Mouse (Mus musculus) neural tube, embryonic 13.5 days (tissue): Measurements from ENCODE around the gene Ccser2. TPM values are rescaled to one million over a fixed set of nuclear protein-coding genes. Genes with fewer than 3 reads are reported as not detected.

ENCODE experiments used
- ATAC-seq: fragments of 200-750 bp; cut with Nextera tagmentation; 2 replicates; pipeline ENCODE4 v1.8.0; 2017; ENCODE audit warnings: low read depth, mild to moderate bottlenecking, moderate TSS enrichment, moderate library complexity
- H3K27ac ChIP-seq: fragments of 300-500 bp; sonication (generic); replicated peaks from 2 replicates; pipeline ENCODE4 v1.5.1; 2015; ENCODE audit warnings: moderate library complexity, mild to moderate bottlenecking, inconsistent platforms
- H3K27me3 ChIP-seq: fragments of 300-500 bp; sonication (generic); 2 replicates; pipeline ENCODE4 v1.6.1; 2015; ENCODE audit warnings: mild to moderate bottlenecking, inconsistent platforms
- H3K36me3 ChIP-seq: fragments of 300-500 bp; sonication (generic); 2 replicates; pipeline ENCODE4 v1.6.1; 2015; ENCODE audit warnings: mild to moderate bottlenecking, inconsistent platforms
- H3K4me1 ChIP-seq: fragments of 300-500 bp; sonication (generic); replicated peaks from 2 replicates; pipeline ENCODE4 v1.6.1; 2015; ENCODE audit warnings: inconsistent platforms
- H3K4me2 ChIP-seq: fragments of 300-500 bp; sonication (generic); 2 replicates; pipeline ENCODE4 v1.6.1; 2015; ENCODE audit warnings: inconsistent platforms, mild to moderate bottlenecking, moderate library complexity
- H3K4me3 ChIP-seq: fragments of 300-500 bp; sonication (generic); 2 replicates; pipeline ENCODE4 v1.5.1; 2015; ENCODE audit warnings: mild to moderate bottlenecking, inconsistent platforms
- H3K9ac ChIP-seq: fragments of 300-500 bp; sonication (generic); 2 replicates; pipeline ENCODE4 v1.6.1; 2015; ENCODE audit warnings: moderate library complexity, mild to moderate bottlenecking, inconsistent platforms
- H3K9me3 ChIP-seq: fragments of 300-500 bp; sonication (generic); 2 replicates; pipeline ENCODE4 v1.6.1; 2016; ENCODE audit warnings: inconsistent platforms
- WGBS: fragments of 180-500 bp; shearing (Covaris S2); methylation state at CpG from one replicate; pipeline ENCODE4 v1.1.7; 2015; 5-methylcytosine and 5-hydroxymethylcytosine counted together
- polyA plus RNA-seq: library from polyadenylated mRNA; unstranded; fragments of >200 nt; fragmentation: Nextera tagmentation; extraction: Ambion mirVana; gene quantifications from 2 replicates; pipeline ENCODE4 v1.2.1, GENCODE M21; 2015

The Ccser2 gene
- polyA plus RNA-seq, 1 experiment from 2014 or later, result 99.8 TPM

DNA sequence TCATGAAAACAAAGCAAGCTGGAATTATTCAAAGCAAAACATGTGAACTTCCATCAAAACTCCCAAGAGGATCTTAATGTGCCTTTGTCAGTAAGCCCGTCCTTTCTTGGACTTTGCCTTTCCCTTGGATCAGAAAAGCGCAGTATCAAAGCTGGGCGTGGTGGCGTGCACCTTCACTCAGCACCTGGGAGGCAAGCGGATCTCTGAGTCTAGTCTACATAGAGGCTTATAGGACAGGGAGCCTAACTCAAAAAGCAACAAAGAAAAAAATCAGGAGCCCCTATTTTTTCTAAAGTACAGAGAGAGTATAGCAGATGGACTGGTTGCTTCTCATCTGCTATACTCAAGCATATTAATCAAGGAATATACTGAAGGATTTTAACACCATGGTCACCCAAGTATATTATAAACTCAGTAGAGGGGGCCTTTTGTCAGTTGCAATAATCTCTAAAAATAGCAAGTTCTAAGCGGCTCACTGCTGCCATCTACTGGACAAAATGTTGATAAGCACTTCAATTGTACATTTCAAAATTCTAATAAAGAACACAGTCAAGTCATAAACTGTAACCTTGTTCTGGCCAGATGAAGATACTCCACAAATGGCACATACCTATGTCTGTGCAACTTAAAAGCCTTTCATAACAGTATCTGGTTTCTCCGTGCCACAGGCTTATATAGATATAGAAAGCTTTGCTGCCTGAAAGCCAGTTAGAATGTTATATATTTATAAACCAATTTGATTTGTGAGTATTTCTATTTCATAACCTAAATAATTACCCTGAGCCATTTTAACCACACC, 31.3 kb downstream of the Ccser2 start:
- no peak overlapping the region for H3K4me3 ChIP-seq
- H3K4me1 ChIP-seq, result peaks cover 3% of the 10 kb centered on the region; the same call in 1 of the 2 replicates
- peak; percentile 51; the same call in 1 of the 2 replicates for ATAC-seq
- peaks cover 27% of the 10 kb centered on the region for H3K36me3 ChIP-seq
- H3K9ac ChIP-seq, result no peak overlapping the region
- H3K27ac ChIP-seq, result peak overlapping the region; percentile 54; the same call in 1 of the 2 replicates
- no peaks in the 10 kb centered on the region for H3K9me3 ChIP-seq
- H3K4me2 ChIP-seq, result no peak overlapping the region
- no peaks in the 10 kb centered on the region for H3K27me3 ChIP-seq
- 69% methylated on average over 7 of the region's 7 CpGs for WGBS

DNA sequence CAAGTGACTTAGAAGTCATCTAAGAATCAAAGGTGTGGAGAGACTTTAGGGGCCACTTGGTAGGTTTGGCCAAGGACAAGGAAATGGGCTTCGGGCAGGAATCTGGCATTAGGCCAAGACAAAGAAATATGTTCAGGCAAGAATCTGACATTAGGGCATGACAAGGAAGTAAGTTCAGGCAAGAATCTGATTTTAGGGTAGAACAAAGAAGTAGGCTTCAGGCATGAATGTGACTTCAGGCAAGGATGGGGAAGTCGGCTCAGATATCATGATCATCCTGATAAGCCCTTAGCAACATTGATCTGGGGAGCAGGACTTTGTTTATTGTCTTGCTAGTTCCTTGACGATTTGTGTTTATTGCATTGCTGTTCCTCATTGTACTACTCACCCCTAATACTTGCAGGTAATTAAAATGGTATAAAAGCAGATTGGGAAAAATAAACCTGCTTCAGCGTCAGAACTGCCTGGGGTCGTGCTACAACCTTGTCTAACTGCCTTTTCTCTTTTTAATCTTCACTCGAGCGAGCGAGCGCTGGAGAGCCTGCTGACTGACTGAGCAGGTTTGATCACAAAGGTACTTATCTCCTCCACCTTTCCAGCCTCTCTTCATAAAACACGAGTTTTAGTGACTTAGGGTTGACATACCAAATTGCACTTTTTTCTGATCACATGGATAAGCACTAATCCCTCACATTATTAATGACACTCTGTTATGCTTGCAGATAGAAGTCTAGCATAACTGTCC, 35.8 kb downstream of the Ccser2 start:
- 80% methylated on average over 10 of the region's 10 CpGs for WGBS
- Histone ChIP-seq H3K4me1 (peaks cover 3% of the 10 kb centered on the region; the same call in 1 of the 2 replicates), H3K4me2 (no peak overlapping the region)

GRCm38 (mm10) chr14:36932038-36932437, 36.5 kb downstream of the Ccser2 start:
- no peak for ATAC-seq
- Histone ChIP-seq H3K27me3 (no peaks in the 10 kb centered on the region), H3K4me2 (no peak overlapping the region), H3K27ac (no peak overlapping the region), H3K4me3 (no peak overlapping the region), H3K4me1 (peaks cover 1% of the 10 kb centered on the region; the same call in 1 of the 2 replicates), H3K9me3 (no peaks in the 10 kb centered on the region), H3K36me3 (peaks cover 8% of the 10 kb centered on the region), H3K9ac (no peak overlapping the region)

More for the DNA sequence above, 35.8 kb downstream of the Ccser2 start:
- ATAC-seq, result no peak
- Histone ChIP-seq H3K9ac (no peak overlapping the region), H3K4me3 (no peak overlapping the region), H3K27me3 (no peaks in the 10 kb centered on the region), H3K27ac (no peak overlapping the region), H3K36me3 (peaks cover 9% of the 10 kb centered on the region), H3K9me3 (no peaks in the 10 kb centered on the region)

GRCm38 (mm10) chr14:36923383-36923782, 45.2 kb downstream of the Ccser2 start:
- Histone ChIP-seq H3K4me3 (no peak overlapping the region), H3K27me3 (no peaks in the 10 kb centered on the region), H3K4me1 (peaks cover 9% of the 10 kb centered on the region; the same call in 1 of the 2 replicates), H3K36me3 (peaks cover 35% of the 10 kb centered on the region), H3K4me2 (no peak overlapping the region), H3K27ac (no peak overlapping the region), H3K9me3 (no peaks in the 10 kb centered on the region), H3K9ac (no peak overlapping the region)
- 95% methylated on average over 3 of the region's 3 CpGs for WGBS
- no peak for ATAC-seq

GRCm38 (mm10) chr14:36921346-36922049, 47.1 kb downstream of the Ccser2 start:
- Histone ChIP-seq H3K36me3 (peaks cover 44% of the 10 kb centered on the region), H3K4me1 (peaks cover 9% of the 10 kb centered on the region; the same call in 1 of the 2 replicates), H3K4me3 (no peak overlapping the region), H3K27ac (no peak overlapping the region), H3K9ac (no peak overlapping the region), H3K27me3 (no peaks in the 10 kb centered on the region), H3K9me3 (no peaks in the 10 kb centered on the region), H3K4me2 (no peak overlapping the region)
- no peak for ATAC-seq
- 91% methylated on average over 5 of the region's 5 CpGs for WGBS

GRCm38 (mm10) chr14:36919886-36920285, 48.7 kb downstream of the Ccser2 start:
- H3K9me3 ChIP-seq, result no peaks in the 10 kb centered on the region

DNA sequence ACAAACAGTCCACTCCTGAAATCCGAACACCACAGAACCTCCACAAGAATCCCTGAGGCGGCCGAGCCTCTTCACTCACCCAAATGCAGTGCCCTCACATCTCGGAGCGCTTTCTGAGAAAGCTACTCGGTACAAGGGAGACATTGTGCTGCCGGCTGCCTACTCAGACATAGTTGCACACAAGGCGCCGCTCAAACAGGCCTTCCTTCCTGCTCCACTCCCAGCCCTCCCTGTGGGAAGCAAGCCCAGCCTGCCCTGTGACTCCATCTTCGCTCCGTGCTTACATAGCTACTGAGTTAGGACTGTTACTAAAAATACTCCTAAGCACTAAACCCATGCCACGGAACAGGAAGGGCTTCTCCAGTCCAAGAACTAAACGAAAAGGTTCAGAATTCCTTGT, 49.4 kb downstream of the Ccser2 start:
- Histone ChIP-seq H3K9ac (peak overlapping the region; percentile 43; the same call in 1 of the 2 replicates), H3K4me1 (no peaks in the 10 kb centered on the region), H3K4me2 (peak overlapping the region; percentile 29; the same call in 1 of the 2 replicates), H3K4me3 (peak overlapping the region; percentile 18; the same call in 1 of the 2 replicates), H3K27ac (peak overlapping the region; percentile 79), H3K36me3 (peaks cover 25% of the 10 kb centered on the region; the same call in 1 of the 2 replicates), H3K9me3 (no peaks in the 10 kb centered on the region), H3K27me3 (no peaks in the 10 kb centered on the region)
- 55% methylated on average over 13 of the region's 13 CpGs for WGBS
- peak; percentile 77 for ATAC-seq

More at GRCm38 (mm10) chr14:36919886-36920285, 48.7 kb downstream of the Ccser2 start:
- H3K4me1 ChIP-seq, result no peaks in the 10 kb centered on the region
- H3K27me3 ChIP-seq, result no peaks in the 10 kb centered on the region
- no peak overlapping the region for H3K4me2 ChIP-seq
- peaks cover 31% of the 10 kb centered on the region; the same call in 1 of the 2 replicates for H3K36me3 ChIP-seq
- 92% methylated on average over 8 of the region's 8 CpGs for WGBS
- no peak for ATAC-seq
- no peak overlapping the region for H3K9ac ChIP-seq
- no peak overlapping the region for H3K27ac ChIP-seq
- no peak overlapping the region for H3K4me3 ChIP-seq

- H3K9ac ChIP-seq, result no peak overlapping the region
- no peak overlapping the region for H3K4me3 ChIP-seq
- no peak overlapping the region for H3K27ac ChIP-seq
- H3K9me3 ChIP-seq, result no peaks in the 10 kb centered on the region
- WGBS, result 91% methylated on average over 6 of the region's 6 CpGs
- no peaks in the 10 kb centered on the region for H3K4me1 ChIP-seq
- no peak for ATAC-seq
- no peak overlapping the region for H3K4me2 ChIP-seq
- peaks cover 11% of the 10 kb centered on the region; the same call in 1 of the 2 replicates for H3K36me3 ChIP-seq
- H3K27me3 ChIP-seq, result no peaks in the 10 kb centered on the region
Measured at GRCm38 (mm10) chr14:36915203-36915602, 53.4 kb downstream of the Ccser2 start.

GRCm38 (mm10) chr14:36914473-36915005, 54.0 kb downstream of the Ccser2 start:
- H3K27me3 ChIP-seq, result no peaks in the 10 kb centered on the region
- H3K4me2 ChIP-seq, result no peak overlapping the region
- no peak overlapping the region for H3K9ac ChIP-seq
- no peaks in the 10 kb centered on the region for H3K4me1 ChIP-seq
- H3K27ac ChIP-seq, result no peak overlapping the region
- WGBS, result 68% methylated on average over 3 of the region's 3 CpGs
- H3K36me3 ChIP-seq, result peaks cover 11% of the 10 kb centered on the region; the same call in 1 of the 2 replicates
- H3K4me3 ChIP-seq, result no peak overlapping the region
- no peaks in the 10 kb centered on the region for H3K9me3 ChIP-seq
- ATAC-seq, result no peak

DNA sequence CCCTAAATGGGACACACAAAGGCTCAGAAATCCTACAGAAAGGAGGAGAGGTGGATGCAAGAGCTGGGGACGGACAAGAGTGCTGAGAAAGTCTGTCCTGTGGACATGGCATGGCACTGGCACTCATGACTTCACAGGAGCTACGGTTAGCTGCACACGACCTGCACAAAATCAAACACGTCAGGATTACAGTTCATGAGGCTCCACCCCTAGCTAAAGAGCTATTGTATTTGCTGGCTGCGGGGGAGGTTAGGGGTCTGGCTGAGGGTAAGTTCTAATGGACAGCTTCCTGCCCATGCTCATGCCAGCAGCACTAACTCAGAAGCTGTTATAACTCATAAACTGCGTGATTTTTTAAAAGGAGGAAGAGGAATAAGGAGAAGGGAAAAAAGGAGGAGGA, 56.8 kb downstream of the Ccser2 start:
- H3K4me2 ChIP-seq, result no peak overlapping the region
- no peak overlapping the region for H3K9ac ChIP-seq
- H3K9me3 ChIP-seq, result no peaks in the 10 kb centered on the region
- 57% methylated on average over 6 of the region's 6 CpGs for WGBS
- ATAC-seq, result no peak
- no peak overlapping the region for H3K4me3 ChIP-seq
- H3K27ac ChIP-seq, result no peak overlapping the region
- peaks cover 10% of the 10 kb centered on the region for H3K36me3 ChIP-seq
- H3K27me3 ChIP-seq, result no peaks in the 10 kb centered on the region
- no peaks in the 10 kb centered on the region for H3K4me1 ChIP-seq

- H3K27me3 ChIP-seq, result no peaks in the 10 kb centered on the region
- no peak overlapping the region for H3K9ac ChIP-seq
- no peak overlapping the region for H3K4me2 ChIP-seq
- H3K36me3 ChIP-seq, result peaks cover 12% of the 10 kb centered on the region
- H3K4me1 ChIP-seq, result peaks cover 5% of the 10 kb centered on the region
- no peak overlapping the region; the same call in 1 of the 2 replicates for H3K27ac ChIP-seq
- no peak overlapping the region for H3K4me3 ChIP-seq
- 72% methylated on average over 9 of the region's 11 CpGs for WGBS
- H3K9me3 ChIP-seq, result no peaks in the 10 kb centered on the region
- ATAC-seq, result no peak
Measured at GRCm38 (mm10) chr14:36905809-36906522, 62.6 kb downstream of the Ccser2 start.
